Mouse (Mus musculus): Measurements from ENCODE around the gene Lsm2.

DNA sequence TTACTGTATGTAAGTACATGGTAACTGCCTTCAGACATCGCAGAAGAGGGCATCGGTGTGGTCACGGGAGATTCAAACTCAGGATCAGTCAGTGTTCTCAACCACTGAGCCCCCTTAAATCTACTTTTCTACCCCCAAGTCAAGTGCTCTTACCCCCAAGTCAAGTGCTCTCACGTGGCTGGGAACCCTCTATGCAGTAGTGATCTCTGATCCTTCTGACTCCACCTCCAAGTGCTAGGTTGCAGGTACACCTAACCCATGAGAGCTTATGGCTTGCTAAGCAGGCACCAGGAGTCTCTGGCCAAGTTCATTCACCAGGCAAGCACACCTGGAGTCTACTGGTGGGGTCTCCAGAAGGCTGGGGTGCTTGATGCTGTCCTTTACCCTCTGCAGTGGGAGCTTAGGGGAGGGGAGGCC is 32.1 kb upstream of the Lsm2 start:
- no peak for TF ChIP-seq CTCF (IDR thresholded peaks at IDR 0.05; ENCODE audit: control insufficient read depth, insufficient read depth, insufficient read length)
- TF ChIP-seq MYOD1 (IDR thresholded peaks at IDR 0.05; ENCODE audit: control insufficient read depth, insufficient read length, low read depth) = no peak
- no peak for TF ChIP-seq FOSL1 (IDR thresholded peaks at IDR 0.05; ENCODE audit: insufficient read depth, low read length, poor library complexity, severe bottlenecking)
- TF ChIP-seq CEBPB (IDR thresholded peaks at IDR 0.05; ENCODE audit: low read depth) = no peak

All from C2C12 (cell line).